Comparison of ENCODE assay signal across 19 mouse cellular contexts in genomic region chr6:57811748-57812730, GRCm38 (mm10). TPM values are rescaled to one million over a fixed set of nuclear protein-coding genes. Genes with fewer than 3 reads are reported as not detected.
DNase-seq lines count a peak whose midpoint lies in the region; ATAC-seq and TF ChIP-seq lines count a peak whose summit lies in the region.
"Had no signal": no experiment of that assay in that cellular context is flagged by ENCODE, and none has a peak within 500 bp of the region (broad histone marks: within the 10 kb centered on the region; RNA-seq: fewer than 3 reads in every experiment).

No protein-coding gene starts in this region.

- peak overlapping the region; percentile 54; the same call in 1 of the 2 replicates for H3K27ac ChIP-seq in embryonic fibroblast, embryonic 13.5 days (ENCODE audit: insufficient read depth, low read length)
- H3K27ac ChIP-seq in forebrain, postnatal 0 days (ENCODE audit: low read depth, low read length) = no peak overlapping the region
- no peak overlapping the region for H3K27ac ChIP-seq in midbrain, embryonic 14.5 days (replicated peaks; ENCODE audit: low read depth, low read length)
- H3K27ac ChIP-seq: forebrain, embryonic 12.5 days; layer of hippocampus, adult 2 months; liver, embryonic 14.5 days had no signal

- H3K4me1 ChIP-seq in embryonic fibroblast, embryonic 13.5 days (ENCODE audit: control insufficient read depth, insufficient read depth, low read length) = peaks cover 7% of the 10 kb centered on the region
- no peaks in the 10 kb centered on the region for H3K4me1 ChIP-seq in forebrain, postnatal 0 days (ENCODE audit: insufficient read depth)
- H3K4me1 ChIP-seq in midbrain, embryonic 14.5 days (ENCODE audit: control insufficient read depth, insufficient read depth, low read length) = no peaks in the 10 kb centered on the region
- H3K4me1 ChIP-seq: forebrain, embryonic 12.5 days had no signal

- 0 out of 2 replicates have a peak, but pooled peaks cover under 1% of the 10 kb centered on the region for H3K36me3 ChIP-seq in forebrain, postnatal 0 days (ENCODE audit: insufficient read depth)
- peaks cover 3% of the 10 kb centered on the region for H3K36me3 ChIP-seq in midbrain, embryonic 14.5 days (ENCODE audit: control insufficient read depth, insufficient read depth, low read length)

- TF ChIP-seq CTCF in embryonic fibroblast, embryonic 13.5 days (IDR thresholded peaks at IDR 0.05; ENCODE audit: borderline replicate concordance, insufficient read depth, low read length) = no peak
- TF ChIP-seq CTCF in forebrain, postnatal 0 days (IDR thresholded peaks at IDR 0.05; ENCODE audit: low read depth) = no peak

- no peak overlapping the region for H3K4me3 ChIP-seq in embryonic fibroblast, embryonic 13.5 days (ENCODE audit: insufficient read depth, low read length)
- H3K4me3 ChIP-seq in forebrain, postnatal 0 days (ENCODE audit: low read depth, low read length) = no peak overlapping the region
- H3K4me3 ChIP-seq in midbrain, embryonic 14.5 days (replicated peaks; ENCODE audit: low read depth, low read length) = no peak overlapping the region
- H3K4me3 ChIP-seq: forebrain, embryonic 12.5 days; heart, embryonic 12.5 days; layer of hippocampus, adult 2 months had no signal

- no peaks in the 10 kb centered on the region for H3K27me3 ChIP-seq in forebrain, postnatal 0 days (ENCODE audit: insufficient read depth, low read length)
- no peaks in the 10 kb centered on the region for H3K27me3 ChIP-seq in midbrain, embryonic 14.5 days (ENCODE audit: control insufficient read depth, insufficient read depth, low read length)
- H3K27me3 ChIP-seq: forebrain, embryonic 12.5 days; heart, embryonic 12.5 days; megakaryocyte, embryonic 14.5 days had no signal

- no peak for TF ChIP-seq POLR2A in embryonic fibroblast, embryonic 13.5 days (IDR thresholded peaks at IDR 0.05; ENCODE audit: low read depth, low read length)

- 91% methylated on average over 3 of the region's 3 CpGs for WGBS in forebrain, postnatal 0 days
- 89% methylated on average over 3 of the region's 3 CpGs for WGBS in midbrain, embryonic 14.5 days

- no peak overlapping the region for H3K9ac ChIP-seq in forebrain, postnatal 0 days
- no peak overlapping the region for H3K9ac ChIP-seq in midbrain, embryonic 14.5 days (replicated peaks; ENCODE audit: low read length)
- H3K9ac ChIP-seq: forebrain, embryonic 12.5 days; heart, embryonic 12.5 days; liver, embryonic 14.5 days had no signal

- intact Hi-C loops in heart, postnatal 10 days (cut with DNase I) = no loop called here

- ATAC-seq in megakaryocyte, adult 5-6 weeks (ENCODE audit: poor library complexity, severe bottlenecking) = peak; percentile 90
- no peak for ATAC-seq in forebrain, postnatal 0 days
- no peak for ATAC-seq in midbrain, embryonic 14.5 days (ENCODE audit: low FRiP score, low TSS enrichment)

- no peaks in the 10 kb centered on the region for H3K9me3 ChIP-seq in forebrain, postnatal 0 days (ENCODE audit: low read length)
- H3K9me3 ChIP-seq in midbrain, embryonic 14.5 days (ENCODE audit: control insufficient read depth, low read length) = no peaks in the 10 kb centered on the region
- H3K9me3 ChIP-seq: forebrain, embryonic 12.5 days; heart, embryonic 12.5 days had no signal

- peak; percentile 60 for DNase-seq in heart, adult 11 months
- no peak for DNase-seq in heart, postnatal 10 days
- DNase-seq in 3134 (ENCODE audit: extremely low read depth, insufficient read length, low spot score) = peak; percentile 18
- DNase-seq in cerebellum, postnatal 25 days = no peak
- DNase-seq in forebrain, postnatal 0 days = no peak
- no peak for DNase-seq in midbrain, embryonic 14.5 days
- DNase-seq: B cell, adult 2 months; cerebellum, adult 18-20 months; thymus, adult 2 months had no signal

- no peak overlapping the region for H3K4me2 ChIP-seq in forebrain, postnatal 0 days (ENCODE audit: low read depth)
- H3K4me2 ChIP-seq in midbrain, embryonic 14.5 days (ENCODE audit: low read length) = no peak overlapping the region
- H3K4me2 ChIP-seq: forebrain, embryonic 12.5 days; heart, embryonic 12.5 days had no signal

RNA-seq across cellular contexts. Expression of gene Vopp1, which starts 12.9 kb away (rescaled TPM):
- total RNA-seq in heart, postnatal 10 days (2021) = 10 to 100 TPM; 21.1 to 25.3 TPM
- polyA plus RNA-seq in embryonic fibroblast, embryonic 13.5 days (2011; ENCODE audit: insufficient read length, low read depth, missing spikeins) = 52.2 and 52.5 TPM in 2 replicates
- total RNA-seq in megakaryocyte, adult 5-6 weeks (2015) = 12.1 and 16.5 TPM in 2 replicates
- 14.4 and 16.3 TPM in 2 replicates for total RNA-seq in megakaryocyte, adult 5-6 weeks (2017)
- total RNA-seq in forebrain, postnatal 0 days (2014; rRNA removed) = 270 and 331 TPM in 2 replicates
- 166 and 169 TPM in 2 replicates for polyA plus RNA-seq in forebrain, postnatal 0 days (2015; fragmentation: Nextera tagmentation; extraction: Ambion mirVana)
- polyA plus RNA-seq in midbrain, embryonic 14.5 days (2014; fragmentation: Nextera tagmentation; extraction: Ambion mirVana) = 102 and 109 TPM in 2 replicates

RNA-seq across cellular contexts. Expression of gene Vmn1r21, which starts 38.1 kb away (rescaled TPM):
- total RNA-seq in heart, postnatal 10 days (2021) = not detected
- not detected in 2 replicates for polyA plus RNA-seq in embryonic fibroblast, embryonic 13.5 days (2011; ENCODE audit: insufficient read length, low read depth, missing spikeins)
- not detected in 2 replicates for total RNA-seq in megakaryocyte, adult 5-6 weeks (2015)
- total RNA-seq in megakaryocyte, adult 5-6 weeks (2017) = not detected in 2 replicates
- total RNA-seq in forebrain, postnatal 0 days (2014; rRNA removed) = not detected in 2 replicates
- polyA plus RNA-seq in forebrain, postnatal 0 days (2015; fragmentation: Nextera tagmentation; extraction: Ambion mirVana) = not detected in 2 replicates
- polyA plus RNA-seq in midbrain, embryonic 14.5 days (2014; fragmentation: Nextera tagmentation; extraction: Ambion mirVana) = 0.12 TPM in 1 of 2 replicates, not detected in the other
- total RNA-seq: ES-E14; gastrocnemius, adult 8-10 months; layer of hippocampus, adult 2 months; left cerebral cortex, postnatal 10 days had no signal
- polyA plus RNA-seq: heart, embryonic 12.5 days; liver, embryonic 14.5 days; thymus, adult 2 months had no signal

Comparison
In these comparisons a context has a peak if more than half of its experiments do, and no peak if none do; other contexts are left out.
1. DNase-seq: peak in heart, adult 11 months (single experiment) and 3134 (single experiment); none in heart, postnatal 10 days (0 of 2), cerebellum, postnatal 25 days (0 of 2), forebrain, postnatal 0 days (single experiment) and midbrain, embryonic 14.5 days (single experiment).
2. RNA of gene Vopp1, which starts 12.9 kb away (total RNA-seq): 270 to 331 TPM in forebrain, postnatal 0 days; 21.1 to 25.3 TPM in heart, postnatal 10 days and 12.1 to 16.5 TPM in megakaryocyte, adult 5-6 weeks; every median in the first group is over 10 times any median in the second.